Mouse (Mus musculus): ENCODE results near the gene Slc22a1. TPM values are rescaled to one million over a fixed set of nuclear protein-coding genes. Genes with fewer than 3 reads are reported as not detected.

Slc22a1 gene
- total RNA-seq (2022), result 1 to 10 TPM in 1 of 4 experiments, under 1 TPM in 2, not detected in 1; 0.97 to 2.4 (median 0.98) TPM

- DNase-seq (ENCODE audit: low spot score in 2 of 2), result no peak
Measured at GRCm38 (mm10) chr17:12675646-12676045, at the start of gene Slc22a1. Gene Slc22a1 (minus strand): TSS chr17:12675829.

GRCm38 (mm10) chr17:12724767-12725744, 49.4 kb upstream of the Slc22a1 start:
- DNase-seq (ENCODE audit: low spot score in 2 of 2), result peak in 1 of 2 experiments; percentile 33

- no peak for DNase-seq (ENCODE audit: low spot score in 2 of 2)
Measured at GRCm38 (mm10) chr17:12723986-12724766, 48.5 kb upstream of the Slc22a1 start.

- DNase-seq (ENCODE audit: low spot score in 2 of 2), result no peak
Measured at GRCm38 (mm10) chr17:12722622-12723021, 47.0 kb upstream of the Slc22a1 start.

- no peak for DNase-seq (ENCODE audit: low spot score in 2 of 2)
Measured at GRCm38 (mm10) chr17:12721118-12721886, 45.7 kb upstream of the Slc22a1 start.

- DNase-seq (ENCODE audit: low spot score in 2 of 2), result no peak
Measured at GRCm38 (mm10) chr17:12718251-12718650, 42.6 kb upstream of the Slc22a1 start.

GRCm38 (mm10) chr17:12717445-12717844, 41.8 kb upstream of the Slc22a1 start:
- no peak for DNase-seq (ENCODE audit: low spot score in 2 of 2)

GRCm38 (mm10) chr17:12715032-12715431, 39.4 kb upstream of the Slc22a1 start:
- no peak for DNase-seq (ENCODE audit: low spot score in 2 of 2)

- no peak for DNase-seq (ENCODE audit: low spot score in 2 of 2)
Measured at GRCm38 (mm10) chr17:12714080-12714561, 38.5 kb upstream of the Slc22a1 start.

- no peak for DNase-seq (ENCODE audit: low spot score in 2 of 2)
Measured at GRCm38 (mm10) chr17:12712993-12713392, 37.4 kb upstream of the Slc22a1 start.

GRCm38 (mm10) chr17:12712191-12712590, 36.6 kb upstream of the Slc22a1 start:
- no peak for DNase-seq (ENCODE audit: low spot score in 2 of 2)

GRCm38 (mm10) chr17:12710976-12711375, 35.3 kb upstream of the Slc22a1 start:
- no peak for DNase-seq (ENCODE audit: low spot score in 2 of 2)

GRCm38 (mm10) chr17:12710050-12710780, 34.6 kb upstream of the Slc22a1 start:
- peak in 1 of 2 experiments; percentile 55 for DNase-seq (ENCODE audit: low spot score in 2 of 2)

- no peak for DNase-seq (ENCODE audit: low spot score in 2 of 2)
Measured at GRCm38 (mm10) chr17:12708398-12708797, 32.8 kb upstream of the Slc22a1 start.

- DNase-seq (ENCODE audit: low spot score in 2 of 2), result no peak
Measured at GRCm38 (mm10) chr17:12706590-12707049, 31.0 kb upstream of the Slc22a1 start.

- no peak for DNase-seq (ENCODE audit: low spot score in 2 of 2)
Measured at GRCm38 (mm10) chr17:12702901-12703300, 27.3 kb upstream of the Slc22a1 start.

- DNase-seq (ENCODE audit: low spot score in 2 of 2), result no peak
Measured at GRCm38 (mm10) chr17:12700373-12700772, 24.7 kb upstream of the Slc22a1 start.

- no peak for DNase-seq (ENCODE audit: low spot score in 2 of 2)
Measured at GRCm38 (mm10) chr17:12691899-12692298, 16.3 kb upstream of the Slc22a1 start.

GRCm38 (mm10) chr17:12689537-12689936, 13.9 kb upstream of the Slc22a1 start:
- no peak for DNase-seq (ENCODE audit: low spot score in 2 of 2)

GRCm38 (mm10) chr17:12688427-12689110, 12.9 kb upstream of the Slc22a1 start:
- peak in 1 of 2 experiments; percentile 26 for DNase-seq (ENCODE audit: low spot score in 2 of 2)
